Mouse (Mus musculus): ENCODE results near the gene Fbxw9. TPM values are rescaled to one million over a fixed set of nuclear protein-coding genes. Genes with fewer than 3 reads are reported as not detected.
"Not testable (repeated sequence)": the region's sequence is repeated elsewhere in the genome, so short reads cannot be mapped to it uniquely, and the experiment has no call there.

The Fbxw9 gene
- polyA plus RNA-seq, 1 experiment = 54.7 TPM

GRCm38 (mm10) chr8:85037366-85037680, 22.5 kb upstream of the Fbxw9 start:
- no peak for DNase-seq (ENCODE audit: low spot score)

DNA sequence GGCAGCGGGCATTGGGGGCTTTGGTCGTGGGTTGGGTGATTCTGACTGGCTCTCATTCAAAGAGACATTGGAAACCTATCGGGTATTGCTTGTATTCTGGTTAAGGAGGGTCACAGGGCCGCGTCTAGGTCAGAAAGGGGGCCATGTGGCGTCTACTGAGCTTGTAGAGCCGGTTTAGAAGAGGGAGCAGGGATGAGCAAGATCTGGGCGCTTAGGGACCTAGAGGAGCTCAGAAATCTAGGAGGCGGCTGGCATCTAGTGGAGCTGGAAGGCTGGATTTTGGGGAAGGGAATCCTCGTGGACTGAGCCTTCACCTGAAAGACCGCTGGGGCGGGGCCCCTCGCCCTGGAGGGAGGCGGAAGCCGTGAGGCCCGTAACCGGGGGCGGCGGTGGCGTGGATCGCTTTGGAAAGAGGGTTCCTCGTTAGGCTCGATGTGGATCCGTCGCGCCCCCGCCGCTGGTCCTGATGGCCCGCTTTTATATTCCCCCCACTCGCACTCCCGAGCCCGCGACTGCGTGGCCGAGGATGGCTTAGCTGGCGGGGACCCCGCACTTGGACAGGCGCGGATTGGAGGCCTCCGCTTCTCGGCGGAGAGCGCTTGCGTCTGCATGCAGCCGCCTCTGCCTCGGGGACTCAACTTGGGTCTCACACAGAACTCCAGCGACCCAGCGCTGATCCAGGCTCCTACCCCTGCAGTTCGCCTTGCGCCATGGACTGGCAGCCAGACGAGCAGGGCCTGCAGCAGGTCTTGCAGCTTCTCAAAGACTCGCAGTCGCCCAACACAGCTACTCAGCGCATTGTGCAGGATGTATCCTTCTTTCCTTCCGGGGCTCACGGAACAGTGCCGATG, 21.9 kb upstream of the Fbxw9 start:
- DNase-seq (ENCODE audit: low spot score) = peak; percentile 54

DNA sequence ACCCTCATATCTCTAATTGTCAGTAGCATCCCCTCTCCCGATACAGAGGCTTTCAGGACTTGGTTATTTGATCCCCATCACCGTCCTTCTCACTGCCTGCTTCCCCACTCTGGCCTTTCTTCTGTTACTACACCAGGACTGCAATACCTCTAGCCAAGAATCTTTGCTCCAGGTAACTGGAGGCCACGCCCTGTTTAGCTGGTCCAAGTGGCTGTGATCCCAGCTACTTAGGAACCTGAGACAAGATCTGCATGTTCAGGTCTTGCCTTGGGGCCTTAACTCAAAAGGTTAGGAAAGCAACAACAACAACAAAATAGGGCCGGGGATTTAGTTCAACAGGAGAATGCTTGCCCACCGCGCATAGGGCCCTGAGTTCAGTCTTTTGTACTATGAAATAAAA, 16.2 kb upstream of the Fbxw9 start:
- no peak for DNase-seq (ENCODE audit: low spot score)

GRCm38 (mm10) chr8:85057367-85057766, 2.5 kb upstream of the Fbxw9 start:
- DNase-seq (ENCODE audit: low spot score) = no peak

DNA sequence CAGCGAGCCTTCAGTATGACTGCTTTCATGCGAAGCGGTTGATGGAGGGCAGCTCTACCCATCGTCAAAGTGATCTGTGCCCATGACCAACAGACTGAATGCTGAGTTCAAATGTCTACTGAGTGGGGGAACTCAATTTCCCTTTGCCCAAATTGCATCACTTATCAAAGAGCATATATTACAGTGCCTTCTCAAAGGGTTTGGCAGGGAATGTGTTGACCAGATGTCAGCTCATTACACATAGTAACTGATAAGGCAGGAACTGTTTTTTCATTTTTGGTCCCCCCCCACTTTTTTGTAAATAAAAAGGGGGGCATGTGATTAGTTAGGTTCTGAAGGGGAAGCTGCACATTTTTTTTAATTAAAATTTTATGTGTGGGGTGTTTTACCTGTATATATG, 2.7 kb downstream of the Fbxw9 start:
- DNase-seq (ENCODE audit: low spot score) = no peak

DNA sequence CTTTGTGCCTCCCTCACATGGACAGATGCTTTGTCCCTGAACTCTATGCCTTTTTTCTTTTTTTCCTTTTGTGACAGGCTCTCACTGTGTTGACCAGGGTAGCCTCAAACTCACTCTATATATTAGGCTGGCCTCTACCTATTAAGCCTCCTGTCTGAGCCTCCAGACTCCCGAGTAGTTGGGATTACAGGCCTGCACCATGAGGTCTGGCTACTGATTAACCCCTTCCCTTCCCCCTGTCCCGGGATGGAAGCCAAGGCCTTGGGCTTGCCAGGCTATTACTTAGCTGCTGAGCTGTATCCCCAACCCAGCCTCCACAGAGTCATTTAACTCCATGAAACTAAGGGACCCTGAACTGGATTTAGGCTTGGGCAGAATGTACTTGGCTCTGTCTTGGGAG, 5.4 kb downstream of the Fbxw9 start:
- DNase-seq (ENCODE audit: low spot score) = no peak

DNA sequence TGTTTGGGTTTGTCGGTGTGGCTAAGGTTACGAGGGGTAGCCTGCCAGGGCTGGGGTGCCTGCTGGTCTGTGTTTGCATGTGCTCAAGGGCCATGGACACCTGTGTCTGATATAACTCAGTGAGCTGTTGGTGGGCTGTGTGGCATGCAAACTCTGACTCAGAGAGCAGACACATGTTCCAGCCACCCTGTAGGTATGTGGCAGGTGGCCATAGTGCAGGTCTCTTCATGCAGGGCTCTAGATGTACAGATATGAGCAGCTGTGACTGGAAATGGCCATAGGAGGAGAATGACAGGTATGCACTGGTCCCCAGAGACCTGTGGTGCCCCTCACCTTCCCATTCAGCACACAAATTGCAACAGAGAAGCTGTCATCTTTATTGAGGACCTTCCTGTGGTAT, 7.3 kb downstream of the Fbxw9 start:
- DNase-seq (ENCODE audit: low spot score) = no peak

GRCm38 (mm10) chr8:85067982-85068381, 8.1 kb downstream of the Fbxw9 start, which contains the start of gene Gm5741:
Gene Gm5741 (minus strand): TSS chr8:85067982.
- no peak for DNase-seq (ENCODE audit: low spot score)

DNA sequence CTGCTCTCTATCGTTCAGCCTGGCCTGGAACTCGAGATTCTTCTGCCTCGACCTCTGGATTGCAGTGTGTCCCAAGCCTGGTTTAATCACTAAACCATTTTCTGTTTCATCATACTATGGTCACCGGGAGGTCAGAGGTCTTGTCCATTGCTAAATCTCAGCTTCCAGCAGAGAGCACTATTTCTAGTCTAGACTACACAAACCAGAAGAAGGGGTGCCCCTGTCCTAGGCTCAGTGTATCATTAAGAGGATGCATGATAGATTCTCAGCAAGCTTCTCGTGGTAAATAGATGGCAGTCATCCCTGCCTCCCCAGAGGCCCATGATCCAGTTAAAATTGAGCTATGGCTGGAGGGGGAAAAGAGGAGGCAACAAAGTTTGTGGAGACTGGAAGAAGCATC, 11.2 kb downstream of the Fbxw9 start:
- DNase-seq (ENCODE audit: low spot score) = no peak

- DNase-seq (ENCODE audit: low spot score) = peak; percentile 76
Observed at GRCm38 (mm10) chr8:85071514-85072281, 11.8 kb downstream of the Fbxw9 start, which contains the start of gene Dhps. Gene Dhps (plus strand): TSS chr8:85071757.

- no peak for DNase-seq (ENCODE audit: low spot score)
Observed at GRCm38 (mm10) chr8:85072364-85072929, 12.6 kb downstream of the Fbxw9 start.

- no peak for DNase-seq (ENCODE audit: low spot score)
Observed at GRCm38 (mm10) chr8:85073041-85073612, 13.3 kb downstream of the Fbxw9 start.

GRCm38 (mm10) chr8:85074167-85074566, 14.3 kb downstream of the Fbxw9 start:
- no peak for DNase-seq (ENCODE audit: low spot score)

- DNase-seq (ENCODE audit: low spot score) = no peak
Observed at GRCm38 (mm10) chr8:85074617-85075016, 14.8 kb downstream of the Fbxw9 start.

DNA sequence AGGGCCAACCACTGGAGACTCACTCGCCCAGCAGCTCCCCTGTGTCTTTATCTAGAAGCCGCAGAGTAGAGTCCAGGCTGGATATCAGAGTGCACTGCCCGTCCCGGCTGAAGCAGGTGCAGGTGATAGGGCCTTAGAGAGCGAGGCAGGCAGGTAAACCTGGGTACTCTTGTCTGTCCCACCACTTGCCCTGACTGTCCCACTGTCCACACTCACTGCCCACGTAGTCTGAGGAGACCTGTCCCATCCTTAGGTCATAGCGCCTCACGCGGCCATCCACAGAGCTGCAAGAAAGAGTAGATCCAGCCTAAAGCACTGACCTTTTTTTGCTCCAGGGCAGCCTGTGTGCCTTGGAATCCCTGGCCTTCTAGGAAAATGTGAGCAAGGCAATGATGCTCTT, 16.1 kb downstream of the Fbxw9 start:
- no peak for DNase-seq (ENCODE audit: low spot score)

GRCm38 (mm10) chr8:85076993-85077392, 17.1 kb downstream of the Fbxw9 start:
- no peak for DNase-seq (ENCODE audit: low spot score)

DNA sequence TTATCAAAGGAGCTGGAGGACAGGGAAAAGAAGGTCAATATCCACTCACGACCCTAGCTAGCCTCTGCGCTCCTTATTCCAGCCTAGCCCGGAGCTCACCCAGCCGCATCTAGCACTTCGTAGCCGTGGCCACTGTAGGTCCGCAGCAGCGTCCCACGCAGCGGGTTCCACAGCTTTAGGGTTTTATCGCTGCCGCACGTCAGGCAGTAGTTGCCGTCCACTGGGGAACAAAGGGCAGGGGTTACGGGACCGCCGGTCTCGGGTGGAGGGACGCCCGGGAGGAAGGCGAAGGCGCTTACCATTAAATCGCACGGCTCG, 20.3 kb downstream of the Fbxw9 start:
- DNase-seq (ENCODE audit: low spot score) = no peak

GRCm38 (mm10) chr8:85080532-85081215, 20.8 kb downstream of the Fbxw9 start, which contains the start of gene Wdr83os:
Gene Wdr83os (plus strand): TSS chr8:85080740.
- DNase-seq (ENCODE audit: low spot score) = no peak

DNA sequence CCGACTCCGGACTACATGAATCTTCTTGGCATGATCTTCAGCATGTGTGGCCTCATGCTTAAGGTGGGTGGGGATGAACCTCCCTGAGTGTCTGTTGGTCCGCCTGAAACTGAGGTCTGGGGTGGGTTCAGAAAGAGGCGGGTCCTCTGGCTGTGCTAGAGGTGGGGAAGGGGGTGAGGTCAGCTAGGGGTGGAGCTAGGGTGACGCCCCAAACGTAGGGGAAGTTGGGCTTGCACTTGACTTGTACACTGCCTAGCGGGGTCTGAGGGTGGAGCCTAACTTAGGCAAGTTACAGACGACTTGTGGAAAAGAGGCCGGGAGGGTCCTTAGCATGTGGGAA, 21.3 kb downstream of the Fbxw9 start, which contains the start of gene Wdr83:
Gene Wdr83, minus strand, starts transcription at position 91 of the 340 bp plus-strand sequence.
- no peak for DNase-seq (ENCODE audit: low spot score)

GRCm38 (mm10) chr8:85082169-85082568, 22.3 kb downstream of the Fbxw9 start:
- DNase-seq (ENCODE audit: low spot score) = not testable (repeated sequence)

- peak; percentile 68 for DNase-seq (ENCODE audit: low spot score)
Observed at GRCm38 (mm10) chr8:85083108-85083813, 23.4 kb downstream of the Fbxw9 start, which contains the start of gene Man2b1. Gene Man2b1 (plus strand): TSS chr8:85083270.

All from urinary bladder, adult 2 months (tissue).